Mouse (Mus musculus) lung, postnatal 25 days (tissue): ENCODE measurements at regions not wholly inside any gene's neighbourhood (a gene's known extent, or its start where the extent isn't known, plus 50 kb on each side); places are given as distances from the start of the nearest gene placed in this dataset.
"Not testable (repeated sequence)": the region's sequence is repeated elsewhere in the genome, so short reads cannot be mapped to it uniquely, and the experiment has no call there.

Experiments
- DNase-seq: peaks from one replicate; pipeline ENCODE4 v3.0.0; 2022; ENCODE audit warnings: low spot score

- DNase-seq: no peak
Measured at GRCm38 (mm10) chr17:79977154-79977571, 81.2 kb upstream of the Atl2 start.

- no peak for DNase-seq
Measured at GRCm38 (mm10) chr17:79976518-79977100, 80.7 kb upstream of the Atl2 start.

- DNase-seq: no peak
Measured at GRCm38 (mm10) chr17:79975997-79976443, 80.1 kb upstream of the Atl2 start.

GRCm38 (mm10) chr17:79975150-79975757, 79.3 kb upstream of the Atl2 start:
- DNase-seq: not testable (repeated sequence)

- DNase-seq: no peak
Measured at GRCm38 (mm10) chr17:79971721-79972336, 75.9 kb upstream of the Atl2 start.

GRCm38 (mm10) chr17:79969500-79969972, 73.6 kb upstream of the Atl2 start:
- no peak for DNase-seq

- no peak for DNase-seq
Measured at GRCm38 (mm10) chr17:79968819-79969218, 72.9 kb upstream of the Atl2 start.

- DNase-seq: no peak
Measured at GRCm38 (mm10) chr17:79966981-79967380, 71.1 kb upstream of the Atl2 start.

GRCm38 (mm10) chr17:79965625-79966024, 69.7 kb upstream of the Atl2 start:
- no peak for DNase-seq

GRCm38 (mm10) chr17:79964850-79965249, 68.9 kb upstream of the Atl2 start:
- DNase-seq: peak; percentile 29

GRCm38 (mm10) chr17:79963330-79963729, 67.4 kb upstream of the Atl2 start:
- DNase-seq: no peak

GRCm38 (mm10) chr17:79961391-79961790, 65.5 kb upstream of the Atl2 start:
- DNase-seq: no peak

- no peak for DNase-seq
Measured at GRCm38 (mm10) chr17:79960688-79961087, 64.8 kb upstream of the Atl2 start.

- DNase-seq: no peak
Measured at GRCm38 (mm10) chr17:79955267-79955666, 59.3 kb upstream of the Atl2 start.

- DNase-seq: no peak
Measured at GRCm38 (mm10) chr17:79954624-79955244, 58.8 kb upstream of the Atl2 start.

GRCm38 (mm10) chr17:79948591-79949475, 52.9 kb upstream of the Atl2 start:
- no peak for DNase-seq
